Mouse (Mus musculus): ENCODE measurements around the gene Kcnab3. TPM values are rescaled to one million over a fixed set of nuclear protein-coding genes. Genes with fewer than 3 reads are reported as not detected.

Kcnab3 gene
- polyA plus RNA-seq, 1 experiment, result 0.92 TPM

- Histone ChIP-seq H3K27ac (ENCODE audit: insufficient read depth, low read length) (no peak within 1 kb of the TSS), H3K27me3 (ENCODE audit: control insufficient read depth, insufficient read depth, low read length) (no peaks in the 10 kb centered on the region), H3K4me3 (ENCODE audit: extremely low read depth, insufficient read depth, insufficient read length) (peak within 1 kb of the TSS; percentile 75), H3K4me1 (ENCODE audit: control insufficient read depth, insufficient read depth, insufficient read length) (peaks cover 11% of the 10 kb centered on the region), H3K36me3 (ENCODE audit: control insufficient read depth, insufficient read depth, low read length) (peaks cover 8% of the 10 kb centered on the region)
- WGBS, result 4% methylated on average over 99 of the region's 99 CpGs
- TF ChIP-seq POLR2A (IDR thresholded peaks at IDR 0.05; ENCODE audit: low read depth, low read length), result no peak
- TF ChIP-seq CTCF (IDR thresholded peaks at IDR 0.05; ENCODE audit: extremely low read depth, insufficient read depth, insufficient read length, insufficient replicate concordance), result no peak
- DNase-seq (ENCODE audit: low read depth in 1 of 2, low spot score in 2 of 2), result peak; percentile 41 to 62
Measured at GRCm38 (mm10) chr11:69340161-69341131, 14.4 kb downstream of the Kcnab3 start, which contains the start of gene Rnf227. Rnf227 (plus strand) TSS chr11:69340461.

DNA sequence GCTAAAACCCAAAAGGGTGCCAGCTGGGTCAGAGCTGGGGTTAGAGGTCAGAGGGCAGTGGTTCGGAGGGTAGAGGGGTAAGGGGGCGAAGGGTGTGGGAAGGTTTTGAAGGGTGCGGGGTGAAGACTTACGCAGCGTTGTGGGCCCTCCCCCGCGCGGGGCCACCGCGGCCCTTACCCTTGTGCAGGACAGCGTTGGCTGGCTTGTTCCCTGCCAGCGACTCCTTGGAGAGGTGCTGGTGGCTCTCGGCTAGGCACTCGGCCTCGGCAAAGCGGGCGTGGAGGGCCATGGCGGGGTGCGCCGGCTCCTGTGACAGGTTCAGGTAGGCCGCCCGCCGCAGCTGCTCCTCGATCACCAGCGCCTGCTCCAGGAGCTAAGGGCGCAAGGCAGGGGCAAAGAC is 20.4 kb downstream of the Kcnab3 start:
- H3K36me3 ChIP-seq (ENCODE audit: control insufficient read depth, insufficient read depth, low read length), result peaks cover 46% of the 10 kb centered on the region
- no peak for DNase-seq (ENCODE audit: low read depth in 1 of 2, low spot score in 2 of 2)
- H3K27me3 ChIP-seq (ENCODE audit: control insufficient read depth, insufficient read depth, low read length), result no peaks in the 10 kb centered on the region
- no peak for TF ChIP-seq POLR2A (IDR thresholded peaks at IDR 0.05; ENCODE audit: low read depth, low read length)
- no peak for TF ChIP-seq CTCF (IDR thresholded peaks at IDR 0.05; ENCODE audit: extremely low read depth, insufficient read depth, insufficient read length, insufficient replicate concordance)
- H3K4me1 ChIP-seq (ENCODE audit: control insufficient read depth, insufficient read depth, insufficient read length), result peaks cover 5% of the 10 kb centered on the region
- H3K4me3 ChIP-seq (ENCODE audit: extremely low read depth, insufficient read depth, insufficient read length), result no peak overlapping the region
- no peak overlapping the region for H3K27ac ChIP-seq (ENCODE audit: insufficient read depth, low read length)
- WGBS, result 92% methylated on average over 23 of the region's 26 CpGs

GRCm38 (mm10) chr11:69356544-69356943 is 30.5 kb downstream of the Kcnab3 start:
- no peak for TF ChIP-seq CTCF (IDR thresholded peaks at IDR 0.05; ENCODE audit: extremely low read depth, insufficient read depth, insufficient read length, insufficient replicate concordance)
- TF ChIP-seq POLR2A (IDR thresholded peaks at IDR 0.05; ENCODE audit: low read depth, low read length), result no peak
- Histone ChIP-seq H3K36me3 (ENCODE audit: control insufficient read depth, insufficient read depth, low read length) (peaks cover 75% of the 10 kb centered on the region), H3K4me1 (ENCODE audit: control insufficient read depth, insufficient read depth, insufficient read length) (no peaks in the 10 kb centered on the region), H3K4me3 (ENCODE audit: extremely low read depth, insufficient read depth, insufficient read length) (no peak overlapping the region), H3K27ac (ENCODE audit: insufficient read depth, low read length) (no peak overlapping the region), H3K27me3 (ENCODE audit: control insufficient read depth, insufficient read depth, low read length) (no peaks in the 10 kb centered on the region)
- WGBS, result 93% methylated on average over 5 of the region's 5 CpGs
- DNase-seq (ENCODE audit: low read depth in 1 of 2, low spot score in 2 of 2), result no peak

DNA sequence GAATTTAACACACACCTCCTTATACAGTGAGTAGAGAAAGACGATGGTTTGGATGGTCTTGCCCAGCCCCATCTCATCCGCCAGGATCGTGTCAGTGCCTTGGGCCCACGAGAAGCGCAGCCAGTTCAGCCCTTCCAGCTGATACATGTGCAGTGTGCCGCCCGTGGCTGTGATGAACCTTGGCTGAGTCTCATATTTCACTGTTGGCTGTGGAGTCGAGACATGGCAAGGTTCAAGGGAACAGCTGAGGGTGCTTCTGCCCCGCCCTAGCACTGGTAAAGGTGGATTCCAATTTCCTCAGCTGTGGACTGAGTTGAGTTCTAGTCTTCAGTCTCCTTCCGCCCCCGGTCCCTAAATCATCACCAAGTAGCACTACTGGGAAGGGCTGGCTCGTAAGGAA is 31.6 kb downstream of the Kcnab3 start:
- Histone ChIP-seq H3K4me3 (ENCODE audit: extremely low read depth, insufficient read depth, insufficient read length) (no peak overlapping the region), H3K36me3 (ENCODE audit: control insufficient read depth, insufficient read depth, low read length) (peaks cover 71% of the 10 kb centered on the region), H3K27me3 (ENCODE audit: control insufficient read depth, insufficient read depth, low read length) (no peaks in the 10 kb centered on the region), H3K27ac (ENCODE audit: insufficient read depth, low read length) (no peak overlapping the region), H3K4me1 (ENCODE audit: control insufficient read depth, insufficient read depth, insufficient read length) (no peaks in the 10 kb centered on the region)
- TF ChIP-seq POLR2A (IDR thresholded peaks at IDR 0.05; ENCODE audit: low read depth, low read length), result no peak
- no peak for TF ChIP-seq CTCF (IDR thresholded peaks at IDR 0.05; ENCODE audit: extremely low read depth, insufficient read depth, insufficient read length, insufficient replicate concordance)
- no peak for DNase-seq (ENCODE audit: low read depth in 1 of 2, low spot score in 2 of 2)
- WGBS, result 96% methylated on average over 12 of the region's 12 CpGs

- 76% methylated on average over 7 of the region's 7 CpGs for WGBS
- no peak for TF ChIP-seq CTCF (IDR thresholded peaks at IDR 0.05; ENCODE audit: extremely low read depth, insufficient read depth, insufficient read length, insufficient replicate concordance)
- TF ChIP-seq POLR2A (IDR thresholded peaks at IDR 0.05; ENCODE audit: low read depth, low read length), result no peak
- peaks cover 46% of the 10 kb centered on the region for H3K36me3 ChIP-seq (ENCODE audit: control insufficient read depth, insufficient read depth, low read length)
- DNase-seq (ENCODE audit: low read depth in 1 of 2, low spot score in 2 of 2), result no peak
- no peaks in the 10 kb centered on the region for H3K27me3 ChIP-seq (ENCODE audit: control insufficient read depth, insufficient read depth, low read length)
- no peak overlapping the region for H3K27ac ChIP-seq (ENCODE audit: insufficient read depth, low read length)
- peaks cover 8% of the 10 kb centered on the region; the same call in 1 of the 2 replicates for H3K4me1 ChIP-seq (ENCODE audit: control insufficient read depth, insufficient read depth, insufficient read length)
- no peak overlapping the region for H3K4me3 ChIP-seq (ENCODE audit: extremely low read depth, insufficient read depth, insufficient read length)
Measured at GRCm38 (mm10) chr11:69362021-69362420, 36.0 kb downstream of the Kcnab3 start.

- TF ChIP-seq POLR2A (IDR thresholded peaks at IDR 0.05; ENCODE audit: low read depth, low read length) (no peak), CTCF (IDR thresholded peaks at IDR 0.05; ENCODE audit: extremely low read depth, insufficient read depth, insufficient read length, insufficient replicate concordance) (no peak)
- Histone ChIP-seq H3K4me3 (ENCODE audit: extremely low read depth, insufficient read depth, insufficient read length) (no peak overlapping the region), H3K27ac (ENCODE audit: insufficient read depth, low read length) (no peak overlapping the region), H3K36me3 (ENCODE audit: control insufficient read depth, insufficient read depth, low read length) (peaks cover 42% of the 10 kb centered on the region), H3K4me1 (ENCODE audit: control insufficient read depth, insufficient read depth, insufficient read length) (peaks cover 8% of the 10 kb centered on the region; the same call in 1 of the 2 replicates), H3K27me3 (ENCODE audit: control insufficient read depth, insufficient read depth, low read length) (no peaks in the 10 kb centered on the region)
- 91% methylated on average over 2 of the region's 2 CpGs for WGBS
- no peak for DNase-seq (ENCODE audit: low read depth in 1 of 2, low spot score in 2 of 2)
Measured at GRCm38 (mm10) chr11:69362479-69362878, 36.4 kb downstream of the Kcnab3 start.

GRCm38 (mm10) chr11:69364376-69364775 is 38.3 kb downstream of the Kcnab3 start:
- DNase-seq (ENCODE audit: low read depth in 1 of 2, low spot score in 2 of 2), result no peak
- Histone ChIP-seq H3K4me3 (ENCODE audit: extremely low read depth, insufficient read depth, insufficient read length) (no peak overlapping the region), H3K27me3 (ENCODE audit: control insufficient read depth, insufficient read depth, low read length) (no peaks in the 10 kb centered on the region), H3K27ac (ENCODE audit: insufficient read depth, low read length) (no peak overlapping the region), H3K4me1 (ENCODE audit: control insufficient read depth, insufficient read depth, insufficient read length) (peaks cover 8% of the 10 kb centered on the region; the same call in 1 of the 2 replicates), H3K36me3 (ENCODE audit: control insufficient read depth, insufficient read depth, low read length) (peaks cover 27% of the 10 kb centered on the region)
- WGBS, result 69% methylated on average over 8 of the region's 8 CpGs
- TF ChIP-seq POLR2A (IDR thresholded peaks at IDR 0.05; ENCODE audit: low read depth, low read length) (no peak), CTCF (IDR thresholded peaks at IDR 0.05; ENCODE audit: extremely low read depth, insufficient read depth, insufficient read length, insufficient replicate concordance) (no peak)

Data from spleen, adult 2 months (tissue).